Mouse (Mus musculus) lung, embryonic 16.5 days (tissue): Measurements from ENCODE around the gene Slc39a12. TPM values are rescaled to one million over a fixed set of nuclear protein-coding genes. Genes with fewer than 3 reads are reported as not detected.

ENCODE experiments used
- ATAC-seq: fragments of 200-750 bp; cut with Nextera tagmentation; 2 replicates; pipeline ENCODE4 v1.8.0; 2017; ENCODE audit warnings: low read depth, mild to moderate bottlenecking, moderate library complexity
- H3K27ac ChIP-seq: fragments of 300-500 bp; sonication (generic); 2 replicates; pipeline ENCODE4 v1.5.1; 2014; ENCODE audit warnings: mild to moderate bottlenecking, control low read depth, low read length
- H3K27me3 ChIP-seq: fragments of 300-500 bp; sonication (generic); 2 replicates; pipeline ENCODE4 v1.6.1; 2014; ENCODE audit warnings: low read depth, low read length, mixed read lengths; ENCODE audit not compliant: control insufficient read depth, insufficient read depth
- H3K36me3 ChIP-seq: fragments of 300-500 bp; sonication (generic); 2 replicates; pipeline ENCODE4 v1.6.1; 2014; ENCODE audit warnings: low read length; ENCODE audit not compliant: control insufficient read depth, insufficient read depth
- H3K4me1 ChIP-seq: fragments of 300-500 bp; sonication (generic); replicated peaks from 2 replicates; pipeline ENCODE4 v1.6.1; 2014; ENCODE audit warnings: low read length, mixed read lengths; ENCODE audit not compliant: control insufficient read depth, insufficient read depth
- H3K4me2 ChIP-seq: fragments of 300-500 bp; sonication (generic); 2 replicates; pipeline ENCODE4 v1.6.1; 2014; ENCODE audit warnings: low read depth, low read length, control low read depth
- H3K4me3 ChIP-seq: fragments of 300-500 bp; sonication (generic); 2 replicates; pipeline ENCODE4 v1.5.1; 2014; ENCODE audit warnings: mild to moderate bottlenecking, low read length, control low read depth
- H3K9ac ChIP-seq: fragments of 300-500 bp; sonication (generic); 2 replicates; pipeline ENCODE4 v1.6.1; 2014; ENCODE audit warnings: low read length, control low read depth
- H3K9me3 ChIP-seq: fragments of 300-500 bp; sonication (generic); 2 replicates; pipeline ENCODE4 v1.6.1; 2016; ENCODE audit warnings: low read length; ENCODE audit not compliant: control insufficient read depth
- WGBS: fragments of 180-500 bp; shearing (Covaris S2); extraction: QIAGEN DNeasy Blood & Tissue Kit; methylation state at CpG from one replicate; pipeline ENCODE4 v1.1.7; 2014; 5-methylcytosine and 5-hydroxymethylcytosine counted together
- polyA plus RNA-seq: library from polyadenylated mRNA; unstranded; fragments of >200 nt; fragmentation: Nextera tagmentation; extraction: Ambion mirVana; gene quantifications from 2 replicates; pipeline ENCODE4 v1.2.1, GENCODE M21; 2015

Gene Slc39a12
- polyA plus RNA-seq, 1 experiment from 2014 or later: not detected

- peaks cover 5% of the 10 kb centered on the region; the same call in 1 of the 2 replicates for H3K4me1 ChIP-seq
- H3K36me3 ChIP-seq: no peaks in the 10 kb centered on the region
- H3K9me3 ChIP-seq: no peaks in the 10 kb centered on the region
- H3K4me3 ChIP-seq: no peak overlapping the region
- no peak overlapping the region for H3K9ac ChIP-seq
- no peak overlapping the region for H3K4me2 ChIP-seq
- peak; percentile 96 for ATAC-seq
- no peaks in the 10 kb centered on the region for H3K27me3 ChIP-seq
- WGBS: 6% methylated on average over 3 of the region's 3 CpGs
- peak overlapping the region; percentile 57 for H3K27ac ChIP-seq
These were observed 155.2 kb downstream of the Slc39a12 start for GRCm38 (mm10) chr2:14543355-14543754.

GRCm38 (mm10) chr2:14543773-14544172 is 155.7 kb downstream of the Slc39a12 start:
- Histone ChIP-seq H3K36me3 (no peaks in the 10 kb centered on the region), H3K27me3 (no peaks in the 10 kb centered on the region), H3K27ac (peak overlapping the region; percentile 57; the same call in 1 of the 2 replicates), H3K9me3 (no peaks in the 10 kb centered on the region), H3K4me2 (no peak overlapping the region), H3K4me1 (peaks cover 5% of the 10 kb centered on the region; the same call in 1 of the 2 replicates), H3K9ac (no peak overlapping the region), H3K4me3 (no peak overlapping the region)
- no peak for ATAC-seq
- 45% methylated on average over 2 of the region's 2 CpGs for WGBS

Other genes starting within 250 kb of the Slc39a12 start
- gene Tmem236, start 213.8 kb upstream of the Slc39a12 start, polyA plus RNA-seq: 0.05 and 0.08 TPM in 2 replicates
- 6.7 and 7.8 TPM in 2 replicates for gene Mrc1, start 158.9 kb upstream of the Slc39a12 start, polyA plus RNA-seq
- 8.0 and 9.2 TPM in 2 replicates for gene Cacnb2, start 214.8 kb downstream of the Slc39a12 start, polyA plus RNA-seq